Mouse (Mus musculus) liver, adult 2 months (tissue): ENCODE data around the gene Six1.

Experiments used
- CTCF ChIP-seq: fragments of 200-500 bp; IDR thresholded peaks from 2 replicates; pipeline ENCODE4 v1.5.1; 2011; ENCODE audit warnings: low read depth, low read length, control low read depth
- POLR2A ChIP-seq: fragments of 200-500 bp; IDR thresholded peaks from 2 replicates; pipeline ENCODE4 v1.6.1; 2011; ENCODE audit warnings: low read length, control low read depth; ENCODE audit not compliant: insufficient read depth; ENCODE audit errors: extremely low read depth

- TF ChIP-seq POLR2A = no peak
- no peak for TF ChIP-seq CTCF
Measured at GRCm38 (mm10) chr12:73098593-73098992, 44.9 kb upstream of the Six1 start.
